Mouse (Mus musculus): ENCODE measurements around the gene Arl1.
"Not testable (repeated sequence)": the region's sequence is repeated elsewhere in the genome, so short reads cannot be mapped to it uniquely, and the experiment has no call there.

The Arl1 gene

GRCm38 (mm10) chr10:88761524-88762212, 31.0 kb downstream of the Arl1 start:
- DNase-seq (ENCODE audit: low spot score), result no peak

GRCm38 (mm10) chr10:88765431-88766142, 34.9 kb downstream of the Arl1 start:
- DNase-seq (ENCODE audit: low spot score), result no peak

GRCm38 (mm10) chr10:88768961-88769360, 38.3 kb downstream of the Arl1 start:
- DNase-seq (ENCODE audit: low spot score), result no peak

- DNase-seq (ENCODE audit: low spot score), result no peak
These were observed 39.0 kb downstream of the Arl1 start for GRCm38 (mm10) chr10:88769676-88770075.

GRCm38 (mm10) chr10:88772965-88773364, 42.3 kb downstream of the Arl1 start:
- DNase-seq (ENCODE audit: low spot score), result not testable (repeated sequence)

- no peak for DNase-seq (ENCODE audit: low spot score)
These were observed 45.5 kb downstream of the Arl1 start for GRCm38 (mm10) chr10:88776206-88776605.

- DNase-seq (ENCODE audit: low spot score), result no peak
These were observed 50.1 kb downstream of the Arl1 start for GRCm38 (mm10) chr10:88780716-88781115.

GRCm38 (mm10) chr10:88783135-88783534, 52.5 kb downstream of the Arl1 start:
- DNase-seq (ENCODE audit: low spot score), result not testable (repeated sequence)

GRCm38 (mm10) chr10:88783941-88784340, 53.3 kb downstream of the Arl1 start:
- no peak for DNase-seq (ENCODE audit: low spot score)

GRCm38 (mm10) chr10:88784513-88784931, 53.9 kb downstream of the Arl1 start:
- DNase-seq (ENCODE audit: low spot score), result no peak

GRCm38 (mm10) chr10:88793671-88794070, 63.0 kb downstream of the Arl1 start:
- DNase-seq (ENCODE audit: low spot score), result no peak
